Mouse (Mus musculus) gastrocnemius, adult 18-20 months (tissue): ENCODE results near the gene Nrp2. TPM values are rescaled to one million over a fixed set of nuclear protein-coding genes. Genes with fewer than 3 reads are reported as not detected.

Experiments
- DNase-seq: peaks from one replicate; pipeline ENCODE4 v3.0.0; 2021; ENCODE audit warnings: low spot score
- total RNA-seq, 2 experiments: library from RNA; stranded (reverse); gene quantifications; 2 replicates each; pipeline ENCODE4 v1.2.3; 2021

Gene Nrp2
- total RNA-seq, 2 experiments from 2014 or later = 3.7 to 8.0 TPM

DNA sequence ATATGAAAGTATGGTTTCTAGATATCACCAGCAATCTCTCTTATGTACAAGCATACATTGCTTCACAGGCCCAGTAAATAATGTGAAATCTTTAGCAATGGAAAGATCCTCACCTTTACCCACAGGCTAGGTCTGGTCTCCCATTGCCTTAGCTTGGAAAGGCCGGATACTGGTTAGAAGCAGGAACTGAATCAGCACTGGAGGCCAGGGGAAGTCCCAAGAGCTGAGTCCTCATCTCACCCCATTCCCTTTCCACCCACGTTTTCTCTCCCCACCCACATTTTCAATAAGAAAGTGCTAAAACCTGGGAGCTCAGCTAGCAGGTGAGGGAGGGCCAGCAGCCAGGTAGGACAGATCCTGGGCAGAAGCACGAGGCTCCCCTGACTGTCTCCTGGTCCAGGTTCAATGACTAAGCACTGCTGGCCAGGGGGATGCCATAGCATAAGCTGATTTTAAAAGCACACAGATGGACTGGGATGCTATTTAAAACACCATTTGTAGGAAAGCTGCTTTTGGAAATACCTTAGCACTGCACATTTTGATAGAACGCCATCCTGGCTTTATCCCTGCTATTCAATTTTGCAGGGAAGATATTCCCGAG, 47.4 kb downstream of the Nrp2 start:
- no peak for DNase-seq

GRCm38 (mm10) chr1:62751011-62752006, 48.2 kb downstream of the Nrp2 start:
- peak; percentile 54 for DNase-seq

DNA sequence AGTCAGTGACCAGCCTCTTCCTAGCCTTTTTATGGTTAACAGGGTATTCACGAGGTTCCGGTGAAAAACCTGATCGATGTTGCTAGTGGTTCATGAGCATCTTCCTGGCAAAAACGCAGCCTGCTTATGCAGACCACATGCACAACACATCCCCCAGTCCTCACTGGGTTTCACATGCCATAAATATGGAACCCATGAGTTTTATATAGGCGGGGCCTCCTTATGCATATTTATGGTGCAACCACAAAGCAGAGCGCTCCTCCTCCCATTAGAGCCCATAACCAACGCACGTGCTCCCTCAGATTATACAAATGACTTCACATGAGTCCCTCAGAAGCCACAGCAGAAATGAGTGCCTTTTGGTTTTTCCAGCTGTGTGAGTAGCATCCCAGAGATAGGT, 49.0 kb downstream of the Nrp2 start:
- no peak for DNase-seq

DNA sequence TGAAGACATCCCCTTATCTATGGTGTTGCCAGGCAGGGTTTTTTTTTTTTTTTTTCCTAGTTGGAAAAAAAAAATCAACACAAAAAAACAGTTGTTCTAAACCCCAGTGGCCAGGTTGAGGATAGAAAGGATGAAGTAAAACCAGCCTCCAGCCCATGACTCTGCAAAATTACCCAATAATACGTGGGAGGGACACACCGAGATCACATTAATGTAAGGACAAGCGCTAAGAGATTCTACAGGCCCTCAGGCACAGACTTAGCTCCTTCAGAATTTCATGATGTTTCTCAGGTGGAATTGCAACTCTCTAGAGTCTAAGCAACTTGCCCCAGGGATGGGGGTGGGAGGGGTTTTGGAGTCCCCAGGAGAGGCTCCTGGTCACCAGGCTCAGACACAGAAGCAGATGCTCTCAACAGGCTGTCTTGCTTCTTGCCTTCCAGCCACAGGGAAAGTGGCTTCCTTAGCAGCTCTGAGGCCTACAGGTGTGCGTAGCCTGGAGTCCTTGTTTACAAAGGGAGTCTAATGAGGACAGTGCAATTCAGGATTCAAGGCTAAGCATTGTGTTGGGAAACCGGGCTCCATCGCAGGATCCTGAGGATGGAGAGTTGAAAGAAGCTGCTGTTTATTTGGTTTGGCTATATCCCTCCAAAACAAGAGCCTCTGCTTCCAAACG, 49.7 kb downstream of the Nrp2 start:
- DNase-seq = no peak

- DNase-seq = no peak
Measured at GRCm38 (mm10) chr1:62754066-62754835, 51.2 kb downstream of the Nrp2 start.

- no peak for DNase-seq
Measured at GRCm38 (mm10) chr1:62760086-62760485, 57.0 kb downstream of the Nrp2 start.

- no peak for DNase-seq
Measured at GRCm38 (mm10) chr1:62760565-62760964, 57.5 kb downstream of the Nrp2 start.

GRCm38 (mm10) chr1:62763779-62764178, 60.7 kb downstream of the Nrp2 start:
- DNase-seq = no peak

DNA sequence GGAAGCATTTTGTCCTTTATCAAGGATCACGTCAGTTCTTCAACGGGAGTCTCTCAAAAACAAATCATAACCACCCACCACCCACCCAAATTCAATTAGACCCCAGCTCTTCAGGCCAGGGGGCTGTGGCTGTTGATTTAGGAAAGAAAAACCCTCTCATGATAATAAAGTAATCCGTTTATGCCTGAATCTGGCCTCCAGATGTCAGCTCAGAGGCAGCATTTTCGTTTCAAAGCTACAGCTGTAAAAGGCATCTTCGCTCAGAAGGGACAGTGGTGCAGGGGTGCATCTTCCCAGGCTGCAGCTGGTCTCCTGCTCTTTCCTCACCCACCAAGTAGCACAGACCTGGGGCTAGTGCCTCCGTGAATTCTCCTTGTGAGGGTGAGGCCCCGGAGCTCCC, 62.1 kb downstream of the Nrp2 start:
- no peak for DNase-seq

DNA sequence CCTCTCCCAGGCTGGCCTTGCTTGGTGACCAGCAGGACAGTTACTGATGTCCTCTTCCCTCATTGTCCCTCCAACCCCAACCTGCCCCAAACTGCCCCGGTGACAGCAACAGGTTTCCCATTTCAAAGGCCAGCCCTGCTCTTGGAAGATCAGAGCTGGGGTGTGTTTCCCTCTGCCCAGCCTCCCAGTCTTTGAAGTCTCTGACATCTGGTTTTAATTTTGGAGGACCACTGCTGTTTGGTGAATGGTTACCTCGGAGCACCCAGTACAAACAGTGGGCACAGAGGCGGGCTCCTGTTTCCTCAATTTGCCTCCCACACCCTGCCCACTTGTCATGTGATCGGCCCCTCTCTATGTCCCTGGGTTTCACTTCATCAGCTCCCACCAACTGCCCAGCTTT, 63.7 kb downstream of the Nrp2 start:
- DNase-seq = no peak

- no peak for DNase-seq
Measured at GRCm38 (mm10) chr1:62767611-62768010, 64.5 kb downstream of the Nrp2 start.

DNA sequence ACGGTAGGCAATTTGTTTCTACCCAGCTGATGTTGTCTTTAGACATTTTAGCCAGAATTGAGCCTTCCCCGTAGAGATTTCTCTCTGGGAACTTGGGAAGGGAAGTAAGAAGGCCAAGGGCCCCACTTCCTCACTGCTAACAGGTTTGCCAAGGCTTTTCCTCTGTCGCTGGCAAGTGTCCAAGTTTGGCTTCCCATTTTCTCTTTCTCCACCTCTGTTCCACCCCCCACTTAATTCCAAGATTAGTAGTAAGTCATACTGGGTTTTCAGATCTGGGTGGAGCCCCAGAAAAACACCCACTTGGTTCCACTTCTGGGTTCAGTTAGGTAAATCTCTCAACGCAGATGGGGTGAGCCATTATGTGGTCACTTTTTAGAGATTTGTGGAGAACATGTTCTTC, 67.5 kb downstream of the Nrp2 start:
- peak; percentile 26 for DNase-seq

DNA sequence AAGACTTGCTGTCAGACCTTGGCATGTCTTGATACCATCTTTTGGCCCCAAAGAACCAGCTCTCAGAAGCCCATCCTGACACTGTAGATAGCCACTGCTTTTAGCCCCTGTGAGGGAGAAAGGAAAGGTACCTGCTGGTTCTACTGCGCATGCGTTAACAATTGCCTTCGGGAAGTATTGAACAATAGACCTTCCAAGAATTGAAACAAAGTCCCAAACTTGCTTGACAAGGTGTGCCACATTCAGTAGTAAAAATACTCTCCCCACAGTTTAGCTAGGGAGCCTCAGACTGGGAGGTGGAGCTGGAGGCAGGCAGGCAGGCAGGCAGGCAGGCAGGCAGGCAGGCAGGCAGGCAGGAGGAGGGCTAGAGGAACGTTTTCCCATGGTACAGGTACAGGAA, 69.3 kb downstream of the Nrp2 start:
- DNase-seq = no peak

- no peak for DNase-seq
Measured at GRCm38 (mm10) chr1:62773105-62773920, 70.2 kb downstream of the Nrp2 start.

GRCm38 (mm10) chr1:62773921-62774191, 70.8 kb downstream of the Nrp2 start:
- DNase-seq = no peak

- no peak for DNase-seq
Measured at GRCm38 (mm10) chr1:62774288-62775218, 71.5 kb downstream of the Nrp2 start.

DNA sequence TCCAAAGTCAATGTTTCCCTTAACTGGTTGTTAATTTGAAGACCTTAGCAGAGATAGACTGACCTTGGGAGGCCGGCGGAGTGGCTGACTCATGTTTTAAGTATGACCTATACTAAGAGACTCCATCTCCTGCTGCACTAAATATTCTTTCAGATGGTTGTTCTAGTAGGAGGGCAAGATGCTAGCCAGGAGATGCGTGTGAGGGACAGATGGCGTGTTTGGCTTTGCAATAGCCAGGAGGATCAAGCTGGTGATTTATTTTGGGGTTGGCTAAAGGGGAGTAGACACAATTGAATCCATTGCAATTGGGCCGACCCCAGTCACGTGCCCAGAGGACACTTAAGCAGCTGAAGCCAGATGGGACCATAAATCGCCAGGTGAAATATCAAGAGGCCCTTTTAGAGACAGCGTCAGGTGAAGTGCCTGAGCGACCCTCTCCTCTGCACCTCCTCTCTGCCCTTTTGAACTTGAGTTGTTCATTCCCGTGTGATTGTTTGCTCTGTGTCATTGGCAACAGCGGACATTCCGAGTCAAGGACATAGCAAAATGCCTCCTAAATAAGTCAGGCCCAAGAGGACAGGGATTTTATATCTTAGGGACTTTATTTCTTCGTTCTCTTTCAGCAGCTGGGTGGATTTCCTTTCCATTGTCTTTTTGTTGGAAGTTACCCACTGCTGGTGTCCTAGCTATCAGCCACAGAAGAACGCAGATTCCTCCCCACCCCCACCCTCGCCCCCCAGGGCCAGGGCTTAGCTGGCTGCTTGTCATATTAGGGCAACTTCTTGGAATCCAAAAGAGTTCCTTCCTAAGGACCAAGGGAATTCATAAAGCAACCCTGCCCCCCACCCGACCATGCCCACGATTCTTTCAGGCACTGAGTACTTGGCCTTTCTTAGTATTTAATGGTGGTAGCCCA, 74.5 kb downstream of the Nrp2 start:
- DNase-seq = no peak

GRCm38 (mm10) chr1:62778910-62779309, 75.8 kb downstream of the Nrp2 start:
- no peak for DNase-seq
